Mouse (Mus musculus) limb, embryonic 11.5 days (tissue): Measurements from ENCODE around the gene Paip2b. TPM values are rescaled to one million over a fixed set of nuclear protein-coding genes. Genes with fewer than 3 reads are reported as not detected.

Experiments used
- ATAC-seq: fragments of 200-750 bp; cut with Nextera tagmentation; 2 replicates; pipeline ENCODE4 v1.8.0; 2017; ENCODE audit warnings: low read depth; ENCODE audit not compliant: insufficient number of reproducible peaks, low FRiP score, low TSS enrichment
- DNase-seq: peaks from one replicate; pipeline ENCODE4 v3.0.0-alpha.2; 2015; ENCODE audit warnings: low spot score
- H3K27ac ChIP-seq: fragments of 300-500 bp; sonication (generic); replicated peaks from 2 replicates; pipeline ENCODE4 v1.5.1; 2014; ENCODE audit warnings: low read depth, mild to moderate bottlenecking, low read length
- H3K27me3 ChIP-seq: fragments of 300-500 bp; sonication (generic); 2 replicates; pipeline ENCODE4 v1.6.1; 2014; ENCODE audit warnings: mild to moderate bottlenecking, low read length, mixed read lengths; ENCODE audit not compliant: control insufficient read depth, insufficient read depth
- H3K36me3 ChIP-seq: fragments of 300-500 bp; sonication (generic); 2 replicates; pipeline ENCODE4 v1.6.1; 2014; ENCODE audit warnings: mild to moderate bottlenecking, low read length, moderate library complexity, mixed read lengths; ENCODE audit not compliant: control insufficient read depth, insufficient read depth
- H3K4me1 ChIP-seq: fragments of 300-500 bp; sonication (generic); 2 replicates; pipeline ENCODE4 v1.6.1; 2014; ENCODE audit warnings: low read length, mixed read lengths; ENCODE audit not compliant: control insufficient read depth, insufficient read depth
- H3K4me2 ChIP-seq: fragments of 300-500 bp; sonication (generic); 2 replicates; pipeline ENCODE4 v1.6.1; 2014; ENCODE audit warnings: low read depth, mild to moderate bottlenecking, moderate library complexity; ENCODE audit not compliant: severe bottlenecking
- H3K4me3 ChIP-seq: fragments of 300-500 bp; sonication (generic); 2 replicates; pipeline ENCODE4 v1.5.1; 2014; ENCODE audit warnings: low read depth, low read length
- H3K9ac ChIP-seq: fragments of 300-500 bp; sonication (generic); 2 replicates; pipeline ENCODE4 v1.6.1; 2014; ENCODE audit warnings: mild to moderate bottlenecking, low read length
- H3K9me3 ChIP-seq: fragments of 300-500 bp; sonication (generic); 2 replicates; pipeline ENCODE4 v1.6.1; 2016; ENCODE audit warnings: low read length; ENCODE audit not compliant: control insufficient read depth
- WGBS: fragments of 180-500 bp; shearing (Covaris S2); extraction: QIAGEN DNeasy Blood & Tissue Kit; methylation state at CpG from one replicate; pipeline ENCODE4 v1.1.7; 2014; 5-methylcytosine and 5-hydroxymethylcytosine counted together
- polyA plus RNA-seq: library from polyadenylated mRNA; unstranded; fragments of >200 nt; fragmentation: Nextera tagmentation; extraction: Ambion mirVana; gene quantifications from 2 replicates; pipeline ENCODE4 v1.2.1, GENCODE M21; 2014

Paip2b gene
- 18.5 and 24.1 TPM in 2 replicates for polyA plus RNA-seq

- ATAC-seq (peak; percentile 99), DNase-seq (peak; percentile 98)
- WGBS: 0% methylated on average over 36 of the region's 37 CpGs
- Histone ChIP-seq H3K4me1 (no peaks in the 10 kb centered on the region), H3K4me2 (peak within 1 kb of the TSS; percentile 74), H3K27ac (peak within 1 kb of the TSS; percentile 85), H3K27me3 (no peaks in the 10 kb centered on the region), H3K9ac (peak within 1 kb of the TSS; percentile 85), H3K36me3 (no peaks in the 10 kb centered on the region; the same call in 1 of the 2 replicates), H3K9me3 (no peaks in the 10 kb centered on the region), H3K4me3 (peak within 1 kb of the TSS; percentile 66)
These were observed at the start of gene Paip2b for GRCm38 (mm10) chr6:83831606-83832123. Paip2b (minus strand) TSS chr6:83831741.

GRCm38 (mm10) chr6:83879815-83880214, 48.3 kb upstream of the Paip2b start:
- WGBS: 2% methylated on average over 4 of the region's 4 CpGs
- ATAC-seq (no peak), DNase-seq (peak; percentile 62)
- Histone ChIP-seq H3K4me3 (no peak overlapping the region), H3K4me2 (no peak overlapping the region), H3K27me3 (no peaks in the 10 kb centered on the region), H3K9me3 (no peaks in the 10 kb centered on the region), H3K4me1 (no peaks in the 10 kb centered on the region), H3K36me3 (no peaks in the 10 kb centered on the region), H3K9ac (no peak overlapping the region), H3K27ac (no peak overlapping the region)

- H3K4me3 ChIP-seq: peak overlapping the region; percentile 51
- H3K36me3 ChIP-seq: no peaks in the 10 kb centered on the region
- peak; percentile 38 for DNase-seq
- no peaks in the 10 kb centered on the region for H3K4me1 ChIP-seq
- H3K9ac ChIP-seq: peak overlapping the region; percentile 45
- peak overlapping the region; percentile 96 for H3K4me2 ChIP-seq
- ATAC-seq: no peak
- 5% methylated on average over 19 of the region's 19 CpGs for WGBS
- H3K27me3 ChIP-seq: 0 out of 2 replicates have a peak, but pooled peaks cover 4% of the 10 kb centered on the region
- no peaks in the 10 kb centered on the region for H3K9me3 ChIP-seq
- H3K27ac ChIP-seq: no peak overlapping the region
These were observed 36.4 kb upstream of the Paip2b start for GRCm38 (mm10) chr6:83867598-83868585.

- no peak within 1 kb of the TSS for H3K27ac ChIP-seq
- WGBS: under 1% methylated on average over 50 of the region's 50 CpGs
- H3K9me3 ChIP-seq: no peaks in the 10 kb centered on the region
- no peaks in the 10 kb centered on the region for H3K36me3 ChIP-seq
- DNase-seq: peak; percentile 97
- H3K4me3 ChIP-seq: peak within 1 kb of the TSS; percentile 51
- ATAC-seq: peak; percentile 94
- H3K4me2 ChIP-seq: peak within 1 kb of the TSS; percentile 96
- H3K4me1 ChIP-seq: no peaks in the 10 kb centered on the region
- H3K27me3 ChIP-seq: 0 out of 2 replicates have a peak, but pooled peaks cover 4% of the 10 kb centered on the region
- peak within 1 kb of the TSS; percentile 45 for H3K9ac ChIP-seq
These were observed 35.5 kb upstream of the Paip2b start, which contains the start of gene Zfp638 for GRCm38 (mm10) chr6:83866954-83867597. Zfp638 (plus strand) TSS chr6:83867109.

GRCm38 (mm10) chr6:83866423-83866822, 34.9 kb upstream of the Paip2b start:
- Histone ChIP-seq H3K27ac (no peak overlapping the region), H3K9ac (no peak overlapping the region), H3K9me3 (no peaks in the 10 kb centered on the region), H3K4me2 (no peak overlapping the region), H3K36me3 (no peaks in the 10 kb centered on the region), H3K27me3 (0 out of 2 replicates have a peak, but pooled peaks cover 4% of the 10 kb centered on the region), H3K4me1 (no peaks in the 10 kb centered on the region), H3K4me3 (peak overlapping the region; percentile 51)
- ATAC-seq (no peak), DNase-seq (peak; percentile 21)
- WGBS: 46% methylated on average over 4 of the region's 4 CpGs

GRCm38 (mm10) chr6:83863538-83863937, 32.0 kb upstream of the Paip2b start:
- Histone ChIP-seq H3K4me3 (no peak overlapping the region), H3K27me3 (0 out of 2 replicates have a peak, but pooled peaks cover 2% of the 10 kb centered on the region), H3K9ac (no peak overlapping the region), H3K36me3 (no peaks in the 10 kb centered on the region), H3K9me3 (no peaks in the 10 kb centered on the region), H3K4me1 (no peaks in the 10 kb centered on the region), H3K27ac (no peak overlapping the region), H3K4me2 (no peak overlapping the region)
- no peak for DNase-seq
- no peak for ATAC-seq
- 71% methylated on average over 4 of the region's 4 CpGs for WGBS

GRCm38 (mm10) chr6:83860033-83860432, 28.5 kb upstream of the Paip2b start:
- Histone ChIP-seq H3K36me3 (no peaks in the 10 kb centered on the region), H3K4me3 (no peak overlapping the region), H3K9ac (no peak overlapping the region), H3K4me1 (no peaks in the 10 kb centered on the region), H3K9me3 (no peaks in the 10 kb centered on the region), H3K27ac (no peak overlapping the region), H3K27me3 (no peaks in the 10 kb centered on the region), H3K4me2 (no peak overlapping the region)
- DNase-seq (no peak), ATAC-seq (no peak)
- 84% methylated on average over 9 of the region's 9 CpGs for WGBS

GRCm38 (mm10) chr6:83857476-83857875, 25.9 kb upstream of the Paip2b start:
- Histone ChIP-seq H3K36me3 (no peaks in the 10 kb centered on the region), H3K4me3 (no peak overlapping the region), H3K9ac (no peak overlapping the region), H3K27me3 (no peaks in the 10 kb centered on the region), H3K27ac (no peak overlapping the region), H3K9me3 (no peaks in the 10 kb centered on the region), H3K4me1 (no peaks in the 10 kb centered on the region), H3K4me2 (no peak overlapping the region)
- 75% methylated on average over 5 of the region's 5 CpGs for WGBS
- DNase-seq: no peak
- no peak for ATAC-seq
